Mouse (Mus musculus): Measurements from ENCODE around the gene Gtf2h4. TPM values are rescaled to one million over a fixed set of nuclear protein-coding genes. Genes with fewer than 3 reads are reported as not detected.

Gene Gtf2h4
- polyA plus RNA-seq, 1 experiment from 2014 or later, result 20.8 TPM

DNA sequence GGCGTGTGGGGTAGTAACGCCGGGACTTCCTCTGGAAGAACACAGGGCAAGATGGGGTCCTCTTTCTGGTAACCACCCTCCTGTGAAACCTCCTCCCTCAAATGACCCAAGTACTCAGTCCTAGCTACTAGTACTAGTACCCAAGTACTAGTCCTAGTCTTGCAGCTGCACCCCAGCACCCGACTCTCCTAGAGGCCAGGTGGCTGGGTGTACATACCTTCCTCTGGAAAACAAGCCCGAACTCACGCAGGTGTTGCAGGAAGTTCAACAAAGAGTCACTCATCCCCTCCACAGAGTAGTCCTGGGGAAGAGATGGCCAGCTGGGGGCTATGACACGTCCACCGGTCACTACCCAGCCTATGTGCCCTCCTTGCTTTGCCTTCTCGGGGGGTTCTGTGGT, 3.8 kb downstream of the Gtf2h4 start:
- ATAC-seq (ENCODE audit: low FRiP score, low TSS enrichment) (no peak), DNase-seq (ENCODE audit: low spot score) (no peak)
- H3K27ac ChIP-seq (replicated peaks), result no peak overlapping the region
- 0 out of 2 replicates have a peak, but pooled peaks cover 2% of the 10 kb centered on the region for H3K4me1 ChIP-seq (replicated peaks; ENCODE audit: control insufficient read depth, insufficient read depth)
- TF ChIP-seq CTCF (IDR thresholded peaks at IDR 0.05; ENCODE audit: low read depth) (no peak), EP300 (optimal IDR thresholded peaks at IDR 0.05) (no peak)
- no peaks in the 10 kb centered on the region for H3K9me3 ChIP-seq (ENCODE audit: control insufficient read depth, low read length)
- 95% methylated on average over 9 of the region's 9 CpGs for WGBS
- no peak overlapping the region for H3K9ac ChIP-seq (ENCODE audit: low read length)
- no peaks in the 10 kb centered on the region for H3K36me3 ChIP-seq (ENCODE audit: control insufficient read depth, insufficient read depth, low read length)
- H3K4me3 ChIP-seq (ENCODE audit: low read depth, low read length), result no peak overlapping the region
- no peak overlapping the region for H3K4me2 ChIP-seq (replicated peaks; ENCODE audit: low read depth)
- H3K27me3 ChIP-seq (ENCODE audit: control insufficient read depth, insufficient read depth, low read length), result no peaks in the 10 kb centered on the region

DNA sequence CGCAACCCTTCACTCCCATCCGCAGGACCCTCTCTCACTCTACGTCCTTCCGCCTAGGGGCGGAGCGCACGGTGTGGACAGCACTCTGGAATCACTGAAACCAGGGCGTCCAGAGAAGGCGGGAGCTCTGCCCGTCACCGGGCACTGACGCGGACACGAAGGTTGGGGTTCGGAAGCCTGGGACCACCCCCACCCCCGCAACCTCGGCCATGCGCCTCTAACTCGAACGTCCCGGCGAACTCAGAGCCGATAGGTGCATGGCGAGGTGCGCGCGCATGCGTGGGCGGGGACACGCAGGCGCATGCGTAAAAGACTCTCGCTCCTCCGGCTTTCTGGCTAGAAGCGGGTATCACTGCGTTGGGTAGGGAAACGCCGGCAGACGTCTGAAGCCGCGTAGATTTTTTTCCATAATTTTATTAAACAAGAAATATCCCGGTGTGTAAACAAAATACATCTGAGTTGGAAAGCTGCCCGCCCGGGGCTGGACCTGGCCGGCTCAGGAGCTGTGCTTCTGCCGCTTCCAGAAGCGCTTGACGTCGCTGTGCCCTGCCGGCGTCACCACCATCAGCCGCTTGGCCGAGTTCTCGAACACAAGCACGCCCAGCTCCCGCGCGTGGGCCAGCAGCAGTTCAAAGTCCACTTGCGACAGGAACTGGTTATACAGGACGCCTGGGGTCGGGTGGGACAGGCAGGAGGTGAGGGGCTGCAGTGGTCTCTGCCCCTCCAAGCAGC, 6.0 kb downstream of the Gtf2h4 start, which contains the start of gene Vars2:
Gene Vars2 (minus strand): TSS at position 259 of the 732 bp plus-strand sequence.
- Histone ChIP-seq H3K4me3 (ENCODE audit: low read depth, low read length) (peak within 1 kb of the TSS; percentile 68), H3K36me3 (ENCODE audit: control insufficient read depth, insufficient read depth, low read length) (0 out of 2 replicates have a peak, but pooled peaks cover 2% of the 10 kb centered on the region), H3K27me3 (ENCODE audit: control insufficient read depth, insufficient read depth, low read length) (no peaks in the 10 kb centered on the region), H3K4me1 (replicated peaks; ENCODE audit: control insufficient read depth, insufficient read depth) (no peaks in the 10 kb centered on the region), H3K27ac (replicated peaks) (peak within 1 kb of the TSS; percentile 91), H3K9me3 (ENCODE audit: control insufficient read depth, low read length) (no peaks in the 10 kb centered on the region), H3K4me2 (replicated peaks; ENCODE audit: low read depth) (peak within 1 kb of the TSS; percentile 98), H3K9ac (ENCODE audit: low read length) (peak within 1 kb of the TSS; percentile 85)
- peak; percentile 96 for DNase-seq (ENCODE audit: low spot score)
- under 1% methylated on average over 61 of the region's 61 CpGs for WGBS
- TF ChIP-seq CTCF (IDR thresholded peaks at IDR 0.05; ENCODE audit: low read depth), result no peak
- no peak for TF ChIP-seq EP300 (optimal IDR thresholded peaks at IDR 0.05)
- ATAC-seq (ENCODE audit: low FRiP score, low TSS enrichment), result peak; percentile 83

DNA sequence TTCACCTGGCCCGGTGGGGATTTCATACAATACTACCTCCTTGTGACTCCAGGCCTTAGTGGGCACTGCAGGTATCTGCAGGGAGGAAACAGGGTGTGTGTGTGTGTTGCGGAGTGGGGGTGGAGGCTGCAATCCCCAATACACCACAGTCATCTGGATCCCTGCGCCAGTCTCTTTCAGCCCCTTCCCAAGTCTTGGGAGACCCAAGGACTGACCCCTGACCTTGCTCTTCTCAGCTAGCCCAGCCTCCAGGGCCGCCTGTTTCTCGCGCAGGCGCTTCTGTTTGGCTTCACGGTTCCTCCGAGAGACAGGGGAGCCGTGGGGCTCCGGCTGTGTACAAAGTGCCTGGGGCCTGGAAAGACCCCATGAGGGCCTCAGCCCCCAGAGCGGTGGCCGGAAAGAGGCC, 6.7 kb downstream of the Gtf2h4 start:
- TF ChIP-seq EP300 (optimal IDR thresholded peaks at IDR 0.05) (no peak), CTCF (IDR thresholded peaks at IDR 0.05; ENCODE audit: low read depth) (no peak)
- ATAC-seq (ENCODE audit: low FRiP score, low TSS enrichment) (peak; percentile 47), DNase-seq (ENCODE audit: low spot score) (peak; percentile 53)
- H3K4me1 ChIP-seq (replicated peaks; ENCODE audit: control insufficient read depth, insufficient read depth), result no peaks in the 10 kb centered on the region
- peak overlapping the region; percentile 91 for H3K27ac ChIP-seq (replicated peaks)
- peak overlapping the region; percentile 68 for H3K4me3 ChIP-seq (ENCODE audit: low read depth, low read length)
- WGBS, result 3% methylated on average over 13 of the region's 13 CpGs
- no peaks in the 10 kb centered on the region for H3K27me3 ChIP-seq (ENCODE audit: control insufficient read depth, insufficient read depth, low read length)
- H3K4me2 ChIP-seq (replicated peaks; ENCODE audit: low read depth), result peak overlapping the region; percentile 98
- peak overlapping the region; percentile 85 for H3K9ac ChIP-seq (ENCODE audit: low read length)
- H3K36me3 ChIP-seq (ENCODE audit: control insufficient read depth, insufficient read depth, low read length), result 0 out of 2 replicates have a peak, but pooled peaks cover 2% of the 10 kb centered on the region
- H3K9me3 ChIP-seq (ENCODE audit: control insufficient read depth, low read length), result no peaks in the 10 kb centered on the region

DNA sequence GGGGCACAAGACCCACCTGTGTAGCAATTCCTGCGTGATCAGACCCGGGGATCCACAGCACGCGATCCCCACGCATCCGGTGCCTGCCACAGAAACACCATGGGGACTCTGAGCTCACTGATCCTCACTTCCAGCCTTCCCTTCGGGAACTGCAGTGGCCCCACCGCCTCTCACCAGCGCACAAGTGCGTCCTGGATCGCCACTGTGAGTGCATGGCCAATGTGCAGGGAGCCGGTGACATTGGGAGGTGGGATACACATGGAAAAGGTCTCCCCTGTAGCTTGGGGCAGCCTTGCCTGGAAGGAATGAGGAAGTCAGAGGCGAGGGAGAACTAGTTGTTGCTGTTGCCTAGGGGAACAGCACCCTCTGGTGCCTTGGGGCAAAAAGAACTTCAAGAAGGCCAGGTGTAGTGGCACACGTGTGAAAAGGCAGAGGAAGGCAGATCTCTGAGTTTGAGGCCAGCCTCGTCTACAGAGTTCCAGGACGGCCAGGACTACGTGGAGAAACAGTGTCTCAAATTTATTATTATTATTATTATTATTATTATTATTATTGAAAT, 7.5 kb downstream of the Gtf2h4 start:
- Histone ChIP-seq H3K4me2 (replicated peaks; ENCODE audit: low read depth) (0 out of 2 replicates have a peak overlapping the region, but pooled peaks have one; percentile 23), H3K4me1 (replicated peaks; ENCODE audit: control insufficient read depth, insufficient read depth) (no peaks in the 10 kb centered on the region), H3K9me3 (ENCODE audit: control insufficient read depth, low read length) (no peaks in the 10 kb centered on the region), H3K9ac (ENCODE audit: low read length) (no peak overlapping the region; the same call in 1 of the 2 replicates), H3K27me3 (ENCODE audit: control insufficient read depth, insufficient read depth, low read length) (no peaks in the 10 kb centered on the region), H3K27ac (replicated peaks) (peak overlapping the region; percentile 25; the same call in 1 of the 2 replicates), H3K4me3 (ENCODE audit: low read depth, low read length) (no peak overlapping the region), H3K36me3 (ENCODE audit: control insufficient read depth, insufficient read depth, low read length) (peaks cover 2% of the 10 kb centered on the region; the same call in 1 of the 2 replicates)
- peak; percentile 85 for TF ChIP-seq CTCF (IDR thresholded peaks at IDR 0.05; ENCODE audit: low read depth)
- TF ChIP-seq EP300 (optimal IDR thresholded peaks at IDR 0.05), result no peak
- peak; percentile 80 for DNase-seq (ENCODE audit: low spot score)
- ATAC-seq (ENCODE audit: low FRiP score, low TSS enrichment), result peak; percentile 61
- WGBS, result 73% methylated on average over 17 of the region's 17 CpGs

DNA sequence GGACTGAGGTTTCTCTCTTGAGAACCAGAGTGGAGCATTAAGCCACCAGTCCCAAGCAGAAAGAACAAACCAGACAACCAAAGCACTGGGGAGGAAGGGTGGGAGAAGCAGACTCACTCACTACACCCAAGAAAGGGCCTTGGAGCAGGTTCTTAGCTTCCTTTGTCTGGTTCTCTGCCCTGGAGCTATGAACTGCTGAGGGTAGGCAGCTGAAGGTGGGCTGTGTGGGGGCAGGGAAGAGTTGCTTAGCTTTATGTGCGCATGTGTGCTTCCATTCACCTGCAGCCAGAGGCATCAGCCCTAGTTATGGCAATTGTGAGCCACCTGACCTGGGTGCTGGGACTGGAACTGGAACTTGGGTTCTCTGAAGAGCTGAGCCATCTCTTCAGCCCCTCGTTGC, 20.5 kb downstream of the Gtf2h4 start:
- no peaks in the 10 kb centered on the region for H3K4me1 ChIP-seq (replicated peaks; ENCODE audit: control insufficient read depth, insufficient read depth)
- DNase-seq (ENCODE audit: low spot score), result no peak
- no peaks in the 10 kb centered on the region for H3K9me3 ChIP-seq (ENCODE audit: control insufficient read depth, low read length)
- H3K9ac ChIP-seq (ENCODE audit: low read length), result no peak overlapping the region
- H3K4me2 ChIP-seq (replicated peaks; ENCODE audit: low read depth), result no peak overlapping the region
- no peak overlapping the region for H3K27ac ChIP-seq (replicated peaks)
- WGBS, result 68% methylated on average over 2 of the region's 2 CpGs
- H3K4me3 ChIP-seq (ENCODE audit: low read depth, low read length), result no peak overlapping the region
- ATAC-seq (ENCODE audit: low FRiP score, low TSS enrichment), result no peak
- no peaks in the 10 kb centered on the region for H3K27me3 ChIP-seq (ENCODE audit: control insufficient read depth, insufficient read depth, low read length)
- TF ChIP-seq EP300 (optimal IDR thresholded peaks at IDR 0.05), result no peak
- no peak for TF ChIP-seq CTCF (IDR thresholded peaks at IDR 0.05; ENCODE audit: low read depth)
- peaks cover 3% of the 10 kb centered on the region; the same call in 1 of the 2 replicates for H3K36me3 ChIP-seq (ENCODE audit: control insufficient read depth, insufficient read depth, low read length)

DNA sequence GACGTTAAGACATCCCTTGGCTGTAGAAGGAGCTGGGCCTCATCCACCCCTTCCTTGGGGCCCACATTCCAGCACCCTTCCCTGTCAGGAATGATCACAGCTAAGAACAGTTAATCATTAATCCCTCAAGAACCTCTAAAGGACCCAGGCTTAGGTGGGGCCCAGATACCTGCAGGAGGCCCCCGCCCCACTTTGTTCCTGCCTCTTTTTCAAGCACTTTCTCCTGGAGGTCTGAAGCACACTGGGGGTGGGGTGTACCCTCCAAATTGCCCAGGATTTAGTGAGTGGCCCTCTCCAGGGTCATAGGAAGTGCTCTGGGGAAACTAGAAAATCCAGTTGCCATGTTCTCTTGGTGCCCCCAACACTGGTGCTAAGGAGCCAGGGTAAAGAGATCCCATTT, 24.1 kb downstream of the Gtf2h4 start:
- 52% methylated on average over 2 of the region's 2 CpGs for WGBS
- TF ChIP-seq CTCF (IDR thresholded peaks at IDR 0.05; ENCODE audit: low read depth), result no peak
- TF ChIP-seq EP300 (optimal IDR thresholded peaks at IDR 0.05), result no peak
- no peaks in the 10 kb centered on the region for H3K9me3 ChIP-seq (ENCODE audit: control insufficient read depth, low read length)
- H3K36me3 ChIP-seq (ENCODE audit: control insufficient read depth, insufficient read depth, low read length), result no peaks in the 10 kb centered on the region
- H3K27me3 ChIP-seq (ENCODE audit: control insufficient read depth, insufficient read depth, low read length), result no peaks in the 10 kb centered on the region
- DNase-seq (ENCODE audit: low spot score), result peak; percentile 70
- no peak overlapping the region for H3K4me2 ChIP-seq (replicated peaks; ENCODE audit: low read depth)
- peak overlapping the region; percentile 89 for H3K27ac ChIP-seq (replicated peaks)
- H3K4me3 ChIP-seq (ENCODE audit: low read depth, low read length), result no peak overlapping the region
- ATAC-seq (ENCODE audit: low FRiP score, low TSS enrichment), result peak; percentile 72
- no peaks in the 10 kb centered on the region for H3K4me1 ChIP-seq (replicated peaks; ENCODE audit: control insufficient read depth, insufficient read depth)
- H3K9ac ChIP-seq (ENCODE audit: low read length), result 0 out of 2 replicates have a peak overlapping the region, but pooled peaks have one; percentile 31

Measured in stomach, postnatal 0 days (tissue).